Mouse (Mus musculus): ENCODE results near the gene Gmps.

Gmps gene

GRCm38 (mm10) chr3:63975955-63976908 is at the start of gene Gmps:
Gmps (plus strand) TSS chr3:63976106.
- in situ Hi-C loops (cut with MboI; ENCODE audit: low pct_unique_long_range_greater_than_20kb in 1 of 2, low sequenced_read_pairs in 2 of 2, unreplicated experiment in 1 of 2), result loop anchor here (25.0 kb wide), 2 partner anchors 1411 to 1489 kb away; partner anchors contain the start of gene Ssr3 (in 1 of the 2)

GRCm38 (mm10) chr3:63928878-63929859 is 46.7 kb upstream of the Gmps start, which contains the start of gene E130311K13Rik:
E130311K13Rik (minus strand) TSS chr3:63929472.
- in situ Hi-C loops (cut with MboI; ENCODE audit: low pct_unique_long_range_greater_than_20kb in 1 of 2, low sequenced_read_pairs in 2 of 2, unreplicated experiment in 1 of 2), result no loop called here

- in situ Hi-C loops (cut with MboI; ENCODE audit: low pct_unique_long_range_greater_than_20kb in 1 of 2, low sequenced_read_pairs in 2 of 2, unreplicated experiment in 1 of 2), result no loop called here
Observed at GRCm38 (mm10) chr3:63938928-63939327, 37.0 kb upstream of the Gmps start.

GRCm38 (mm10) chr3:63941204-63941850 is 34.6 kb upstream of the Gmps start:
- in situ Hi-C loops (cut with MboI; ENCODE audit: low pct_unique_long_range_greater_than_20kb in 1 of 2, low sequenced_read_pairs in 2 of 2, unreplicated experiment in 1 of 2), result no loop called here

- in situ Hi-C loops (cut with MboI; ENCODE audit: low pct_unique_long_range_greater_than_20kb in 1 of 2, low sequenced_read_pairs in 2 of 2, unreplicated experiment in 1 of 2), result loop anchor here in 1 of 2 experiments (25.0 kb wide), 1 partner anchor 837 kb away; no protein-coding TSS in a partner anchor
Observed at GRCm38 (mm10) chr3:63949837-63950236, 26.1 kb upstream of the Gmps start.

GRCm38 (mm10) chr3:63963421-63964099 is 12.3 kb upstream of the Gmps start:
- in situ Hi-C loops (cut with MboI; ENCODE audit: low pct_unique_long_range_greater_than_20kb in 1 of 2, low sequenced_read_pairs in 2 of 2, unreplicated experiment in 1 of 2), result loop anchor here in 1 of 2 experiments (25.0 kb wide), 1 partner anchor 824 kb away; no protein-coding TSS in a partner anchor

GRCm38 (mm10) chr3:63964100-63964921 is 11.6 kb upstream of the Gmps start, which contains the start of gene Slc33a1:
Slc33a1 (minus strand) TSS chr3:63964768.
- in situ Hi-C loops (cut with MboI; ENCODE audit: low pct_unique_long_range_greater_than_20kb in 1 of 2, low sequenced_read_pairs in 2 of 2, unreplicated experiment in 1 of 2), result loop anchor here in 1 of 2 experiments (25.0 kb wide), 1 partner anchor 823 kb away; no protein-coding TSS in a partner anchor

- in situ Hi-C loops (cut with MboI; ENCODE audit: low pct_unique_long_range_greater_than_20kb in 1 of 2, low sequenced_read_pairs in 2 of 2, unreplicated experiment in 1 of 2), result loop anchor here in 1 of 2 experiments (25.0 kb wide), 1 partner anchor 822 kb away; no protein-coding TSS in a partner anchor
Observed at GRCm38 (mm10) chr3:63964922-63965249, 11.0 kb upstream of the Gmps start.

GRCm38 (mm10) chr3:63965929-63966328 is 10.0 kb upstream of the Gmps start:
- in situ Hi-C loops (cut with MboI; ENCODE audit: low pct_unique_long_range_greater_than_20kb in 1 of 2, low sequenced_read_pairs in 2 of 2, unreplicated experiment in 1 of 2), result loop anchor here in 1 of 2 experiments (25.0 kb wide), 1 partner anchor 821 kb away; no protein-coding TSS in a partner anchor

- in situ Hi-C loops (cut with MboI; ENCODE audit: low pct_unique_long_range_greater_than_20kb in 1 of 2, low sequenced_read_pairs in 2 of 2, unreplicated experiment in 1 of 2), result loop anchor here (25.0 kb wide), 2 partner anchors 1409 to 1491 kb away; partner anchors contain the start of gene Ssr3 (in 1 of the 2)
Observed at GRCm38 (mm10) chr3:63977895-63978294, 2.0 kb downstream of the Gmps start.

GRCm38 (mm10) chr3:63986656-63987055 is 10.8 kb downstream of the Gmps start:
- in situ Hi-C loops (cut with MboI; ENCODE audit: low pct_unique_long_range_greater_than_20kb in 1 of 2, low sequenced_read_pairs in 2 of 2, unreplicated experiment in 1 of 2), result loop anchor here (25.0 kb wide), 2 partner anchors 1401 to 1499 kb away; partner anchors contain the start of gene Ssr3 (in 1 of the 2)

GRCm38 (mm10) chr3:63988722-63989440 is 13.0 kb downstream of the Gmps start:
- in situ Hi-C loops (cut with MboI; ENCODE audit: low pct_unique_long_range_greater_than_20kb in 1 of 2, low sequenced_read_pairs in 2 of 2, unreplicated experiment in 1 of 2), result loop anchor here (25.0 kb wide), 2 partner anchors 1398 to 1502 kb away; partner anchors contain the start of gene Ssr3 (in 1 of the 2)

GRCm38 (mm10) chr3:64021436-64021835 is 45.5 kb downstream of the Gmps start:
- in situ Hi-C loops (cut with MboI; ENCODE audit: low pct_unique_long_range_greater_than_20kb in 1 of 2, low sequenced_read_pairs in 2 of 2, unreplicated experiment in 1 of 2), result no loop called here

- in situ Hi-C loops (cut with MboI; ENCODE audit: low pct_unique_long_range_greater_than_20kb in 1 of 2, low sequenced_read_pairs in 2 of 2, unreplicated experiment in 1 of 2), result no loop called here
Observed at GRCm38 (mm10) chr3:64021867-64022266, 46.0 kb downstream of the Gmps start.

- in situ Hi-C loops (cut with MboI; ENCODE audit: low pct_unique_long_range_greater_than_20kb in 1 of 2, low sequenced_read_pairs in 2 of 2, unreplicated experiment in 1 of 2), result no loop called here
Observed at GRCm38 (mm10) chr3:64029846-64030245, 53.9 kb downstream of the Gmps start.

Measured in mouse embryonic stem cell (cell line).